Mouse (Mus musculus) liver, embryonic 14.5 days (tissue): ENCODE data around the gene Rplp2.

Experiments used
- CTCF ChIP-seq: IDR thresholded peaks from 2 replicates; pipeline ENCODE4 v1.5.1; 2016; ENCODE audit warnings: antibody characterized with exemption, low read depth, control low read depth
- EP300 ChIP-seq: IDR thresholded peaks from 2 replicates; pipeline ENCODE4 v1.6.1; 2016; ENCODE audit warnings: antibody characterized with exemption, low read depth

- TF ChIP-seq EP300: no peak
- peak; percentile 86 for TF ChIP-seq CTCF
Observed at GRCm38 (mm10) chr7:141457986-141458660, 11.0 kb downstream of the Rplp2 start.
